In the genomic region with DNA sequence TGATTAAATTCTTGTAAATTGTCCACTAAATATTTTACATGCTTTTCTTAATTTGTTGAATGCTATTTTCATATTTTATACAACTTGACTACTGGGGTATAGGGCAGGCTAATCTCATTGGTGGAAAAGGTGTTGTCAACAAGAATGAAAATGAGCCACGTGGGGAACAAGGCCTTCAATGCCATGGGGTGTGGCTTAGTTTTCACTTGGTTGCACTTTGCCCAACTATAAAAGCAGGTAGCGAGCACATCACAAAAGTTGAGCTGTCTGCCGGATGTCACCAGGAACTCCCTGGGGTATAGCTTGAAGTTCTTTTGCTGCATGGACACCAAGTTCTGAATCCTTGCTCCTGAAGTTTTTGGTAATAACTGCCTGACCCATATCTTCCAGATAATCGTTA, we compare ENCODE assay signal across 27 mouse cellular contexts. TPM values are rescaled to one million over a fixed set of nuclear protein-coding genes. Genes with fewer than 3 reads are reported as not detected.
DNase-seq lines count a peak whose midpoint lies in the region; ATAC-seq lines count a peak whose summit lies in the region.
"Had no signal": no experiment of that assay in that cellular context is flagged by ENCODE, and none has a peak within 500 bp of the region (broad histone marks: within the 10 kb centered on the region; RNA-seq: fewer than 3 reads in every experiment).

No protein-coding gene starts in this region.

- no peak overlapping the region for H3K4me3 ChIP-seq in intestine, embryonic 16.5 days (ENCODE audit: low read length)
- H3K4me3 ChIP-seq: embryonic facial prominence, embryonic 10.5 days; embryonic facial prominence, embryonic 12.5 days; forebrain, embryonic 12.5 days had no signal

- H3K9me3 ChIP-seq in intestine, embryonic 16.5 days (ENCODE audit: control insufficient read depth, low read length): no peaks in the 10 kb centered on the region
- H3K9me3 ChIP-seq: embryonic facial prominence, embryonic 10.5 days; embryonic facial prominence, embryonic 12.5 days; forebrain, embryonic 12.5 days had no signal

- no peak overlapping the region for H3K9ac ChIP-seq in intestine, embryonic 16.5 days (ENCODE audit: low read depth, low read length)
- H3K9ac ChIP-seq: embryonic facial prominence, embryonic 12.5 days; forebrain, embryonic 12.5 days had no signal

- H3K4me1 ChIP-seq in intestine, embryonic 16.5 days (ENCODE audit: control insufficient read depth, insufficient read depth, low read length): peaks cover 17% of the 10 kb centered on the region

- ATAC-seq in intestine, embryonic 16.5 days: peak; percentile 64; the same call in 1 of the 2 replicates
- ATAC-seq in CD4-positive, CD25-positive, alpha-beta regulatory T cell, adult 4 months: no peak
- ATAC-seq: activated CD4-positive, CD25-positive, alpha-beta regulatory T cell, adult 4 months; forebrain, embryonic 14.5 days; forebrain, embryonic 16.5 days had no signal

- WGBS in intestine, embryonic 16.5 days: 68% methylated on average over 4 of the region's 4 CpGs
- 37% methylated on average over 4 of the region's 4 CpGs for WGBS in large intestine, adult 2 months

- H3K36me3 ChIP-seq in intestine, embryonic 16.5 days (ENCODE audit: control insufficient read depth, insufficient read depth, low read length): peaks cover 34% of the 10 kb centered on the region

- H3K27me3 ChIP-seq in intestine, embryonic 16.5 days (replicated peaks; ENCODE audit: control insufficient read depth, insufficient read depth, low read length): no peaks in the 10 kb centered on the region
- H3K27me3 ChIP-seq: embryonic facial prominence, embryonic 12.5 days; forebrain, embryonic 12.5 days had no signal

- H3K27ac ChIP-seq in intestine, embryonic 16.5 days (ENCODE audit: low read length): no peak overlapping the region
- H3K27ac ChIP-seq: embryonic facial prominence, embryonic 10.5 days; embryonic facial prominence, embryonic 12.5 days; forebrain, embryonic 12.5 days had no signal

- peak; percentile 64 for DNase-seq in heart, adult 11 months
- DNase-seq in heart, adult 18-20 months: no peak
- DNase-seq in kidney, adult 9 months: peak; percentile 40
- DNase-seq in kidney, adult 18-20 months: no peak
- DNase-seq in large intestine, adult 2 months (ENCODE audit: low read depth, low spot score): peak; percentile 62
- DNase-seq in urinary bladder, adult 2 months (ENCODE audit: low spot score): no peak
- DNase-seq: adrenal gland, adult 8-10 months; adrenal gland, postnatal 14 days; adrenal gland, postnatal 36 days; B cell, adult 2 months; cerebellum, adult 11-12 months; cerebellum, adult 2 months; cerebellum, adult 9-10 months; cerebellum, postnatal 10 days; cerebellum, postnatal 25 days had no signal

- no peak overlapping the region for H3K4me2 ChIP-seq in intestine, embryonic 16.5 days (ENCODE audit: low read depth, low read length)
- H3K4me2 ChIP-seq: embryonic facial prominence, embryonic 12.5 days; forebrain, embryonic 12.5 days had no signal

RNA-seq across cellular contexts. Expression of gene Ccnl2, which starts 5.2 kb away (rescaled TPM):
- total RNA-seq in heart, adult 18-20 months (2021): 10 to 100 TPM; 17.9 to 25.7 TPM
- 130 and 131 TPM in 2 replicates for polyA plus RNA-seq in intestine, embryonic 16.5 days (2015; fragmentation: Nextera tagmentation; extraction: Ambion mirVana)
- polyA plus RNA-seq in large intestine, adult 2 months (2012; rRNA removed): 45.9 and 63.9 TPM in 2 replicates
- polyA plus RNA-seq in CD4-positive, CD25-positive, alpha-beta regulatory T cell, adult 4 months (2017; shearing (Covaris generic)): 100 to 1,000 TPM in 1 of 2 experiments, 10 to 100 TPM in 1; 99.1 to 124 TPM
- 161 and 233 TPM in 2 replicates for polyA plus RNA-seq in urinary bladder, adult 2 months (2012; rRNA removed)

RNA-seq across cellular contexts. Expression of gene Aurkaip1, which starts 13.5 kb away (rescaled TPM):
- 100 to 1,000 TPM; 106 to 108 TPM for total RNA-seq in heart, adult 18-20 months (2021)
- polyA plus RNA-seq in intestine, embryonic 16.5 days (2015; fragmentation: Nextera tagmentation; extraction: Ambion mirVana): 180 and 196 TPM in 2 replicates
- polyA plus RNA-seq in large intestine, adult 2 months (2012; rRNA removed): 123 and 143 TPM in 2 replicates
- polyA plus RNA-seq in CD4-positive, CD25-positive, alpha-beta regulatory T cell, adult 4 months (2017; shearing (Covaris generic)): 100 to 1,000 TPM; 167 to 217 TPM
- polyA plus RNA-seq in urinary bladder, adult 2 months (2012; rRNA removed): 110 and 122 TPM in 2 replicates

RNA-seq across cellular contexts. Expression of gene Mrpl20, which starts 14.9 kb away (rescaled TPM):
- total RNA-seq in heart, adult 18-20 months (2021): 10 to 100 TPM; 76.7 to 79.8 TPM
- polyA plus RNA-seq in intestine, embryonic 16.5 days (2015; fragmentation: Nextera tagmentation; extraction: Ambion mirVana): 210 and 226 TPM in 2 replicates
- polyA plus RNA-seq in large intestine, adult 2 months (2012; rRNA removed): 73.4 and 84.4 TPM in 2 replicates
- polyA plus RNA-seq in CD4-positive, CD25-positive, alpha-beta regulatory T cell, adult 4 months (2017; shearing (Covaris generic)): 100 to 1,000 TPM; 117 to 130 TPM
- 78.0 and 96.4 TPM in 2 replicates for polyA plus RNA-seq in urinary bladder, adult 2 months (2012; rRNA removed)

RNA-seq across cellular contexts. Expression of gene Mxra8, which starts 21.9 kb away (rescaled TPM):
- total RNA-seq in heart, adult 18-20 months (2021): 10 to 100 TPM; 22.0 to 26.6 TPM
- 76.3 and 80.5 TPM in 2 replicates for polyA plus RNA-seq in intestine, embryonic 16.5 days (2015; fragmentation: Nextera tagmentation; extraction: Ambion mirVana)
- 55.5 and 69.3 TPM in 2 replicates for polyA plus RNA-seq in large intestine, adult 2 months (2012; rRNA removed)
- polyA plus RNA-seq in CD4-positive, CD25-positive, alpha-beta regulatory T cell, adult 4 months (2017; shearing (Covaris generic)): 1 to 10 TPM; 2.1 to 2.3 TPM
- polyA plus RNA-seq in urinary bladder, adult 2 months (2012; rRNA removed): 377 and 402 TPM in 2 replicates
- total RNA-seq: MEL had no signal

RNA-seq across cellular contexts. Expression of gene Ankrd65, which starts 27.3 kb away (rescaled TPM):
- not detected for total RNA-seq in heart, adult 18-20 months (2021)
- polyA plus RNA-seq in intestine, embryonic 16.5 days (2015; fragmentation: Nextera tagmentation; extraction: Ambion mirVana): not detected in 2 replicates
- polyA plus RNA-seq in large intestine, adult 2 months (2012; rRNA removed): not detected in 2 replicates
- polyA plus RNA-seq in CD4-positive, CD25-positive, alpha-beta regulatory T cell, adult 4 months (2017; shearing (Covaris generic)): not detected
- polyA plus RNA-seq in urinary bladder, adult 2 months (2012; rRNA removed): 0.81 and 0.93 TPM in 2 replicates
- total RNA-seq: adrenal gland, adult 18-20 months; adrenal gland, adult 8-10 months; adrenal gland, postnatal 14 days; adrenal gland, postnatal 36 days had no signal
- polyA plus RNA-seq: activated CD4-positive, CD25-positive, alpha-beta regulatory T cell, adult 4 months; cortical plate, adult 2 months; embryonic facial prominence, embryonic 10.5 days; embryonic facial prominence, embryonic 12.5 days; embryonic facial prominence, embryonic 14.5 days; forebrain, embryonic 12.5 days; forebrain, embryonic 14.5 days; forebrain, embryonic 16.5 days had no signal

Comparison
In these comparisons a context has a peak if more than half of its experiments do, and no peak if none do; other contexts are left out.
1. DNase-seq: peak in heart, adult 11 months (single experiment), kidney, adult 9 months (single experiment) and large intestine, adult 2 months (single experiment); none in heart, adult 18-20 months (0 of 2), kidney, adult 18-20 months (single experiment) and urinary bladder, adult 2 months (single experiment).